Mouse (Mus musculus): ENCODE results near the gene Ptk7. TPM values are rescaled to one million over a fixed set of nuclear protein-coding genes. Genes with fewer than 3 reads are reported as not detected.

Gene Ptk7
- polyA plus RNA-seq, 1 experiment from 2014 or later = 93.9 TPM

DNA sequence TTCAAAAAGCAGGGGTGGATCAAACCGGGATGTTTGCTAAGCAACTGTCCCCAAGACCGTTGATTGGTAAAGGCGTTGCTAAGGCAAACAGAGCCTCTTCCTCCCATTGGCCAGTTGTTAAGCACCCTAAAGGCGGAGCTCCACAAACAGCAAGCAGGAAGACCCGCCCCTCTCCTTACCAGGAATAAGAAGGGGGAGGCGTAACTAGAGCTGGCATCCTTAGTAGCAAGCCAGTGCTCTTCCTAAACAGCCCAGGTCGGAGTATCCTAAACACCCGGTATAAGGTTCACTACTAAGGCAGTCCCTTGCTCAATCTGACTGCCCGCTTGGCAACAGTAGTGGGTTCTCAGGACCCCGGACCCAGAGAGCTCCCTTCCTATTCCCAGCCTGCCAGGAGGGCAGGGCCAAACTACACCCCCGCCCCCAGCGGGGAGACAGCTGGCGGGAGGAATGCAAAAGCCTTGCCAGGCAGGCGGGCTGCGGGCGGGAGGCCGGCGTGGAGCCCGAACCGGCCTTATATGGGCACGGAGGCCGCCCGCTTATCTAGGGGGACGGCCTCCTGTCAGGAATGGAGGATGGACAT, 76.4 kb downstream of the Ptk7 start:
- Histone ChIP-seq H3K4me3 (replicated peaks; ENCODE audit: low read length) (peak overlapping the region; percentile 97), H3K4me1 (ENCODE audit: control insufficient read depth, insufficient read depth, low read length) (peaks cover 24% of the 10 kb centered on the region), H3K9me3 (replicated peaks; ENCODE audit: control insufficient read depth, low read length) (no peaks in the 10 kb centered on the region), H3K36me3 (ENCODE audit: control insufficient read depth, insufficient read depth, low read length) (peaks cover 13% of the 10 kb centered on the region), H3K4me2 (ENCODE audit: low read depth, low read length) (peak overlapping the region; percentile 88), H3K9ac (ENCODE audit: low read length) (peak overlapping the region; percentile 100), H3K27me3 (ENCODE audit: control insufficient read depth, insufficient read depth, low read length) (no peaks in the 10 kb centered on the region), H3K27ac (ENCODE audit: low read length) (peak overlapping the region; percentile 93)
- ATAC-seq (ENCODE audit: insufficient read depth, low FRiP score) = peak; percentile 81
- WGBS = 3% methylated on average over 24 of the region's 24 CpGs

- Histone ChIP-seq H3K4me2 (ENCODE audit: low read depth, low read length) (peak overlapping the region; percentile 88; the same call in 1 of the 2 replicates), H3K9ac (ENCODE audit: low read length) (0 out of 2 replicates have a peak overlapping the region, but pooled peaks have one; percentile 33), H3K36me3 (ENCODE audit: control insufficient read depth, insufficient read depth, low read length) (peaks cover 13% of the 10 kb centered on the region), H3K4me3 (replicated peaks; ENCODE audit: low read length) (no peak overlapping the region; the same call in 1 of the 2 replicates), H3K27ac (ENCODE audit: low read length) (no peak overlapping the region), H3K9me3 (replicated peaks; ENCODE audit: control insufficient read depth, low read length) (no peaks in the 10 kb centered on the region), H3K4me1 (ENCODE audit: control insufficient read depth, insufficient read depth, low read length) (peaks cover 32% of the 10 kb centered on the region), H3K27me3 (ENCODE audit: control insufficient read depth, insufficient read depth, low read length) (no peaks in the 10 kb centered on the region)
- ATAC-seq (ENCODE audit: insufficient read depth, low FRiP score) = no peak
- WGBS = 82% methylated on average over 7 of the region's 7 CpGs
These were observed 77.2 kb downstream of the Ptk7 start for GRCm38 (mm10) chr17:46552151-46552550.

DNA sequence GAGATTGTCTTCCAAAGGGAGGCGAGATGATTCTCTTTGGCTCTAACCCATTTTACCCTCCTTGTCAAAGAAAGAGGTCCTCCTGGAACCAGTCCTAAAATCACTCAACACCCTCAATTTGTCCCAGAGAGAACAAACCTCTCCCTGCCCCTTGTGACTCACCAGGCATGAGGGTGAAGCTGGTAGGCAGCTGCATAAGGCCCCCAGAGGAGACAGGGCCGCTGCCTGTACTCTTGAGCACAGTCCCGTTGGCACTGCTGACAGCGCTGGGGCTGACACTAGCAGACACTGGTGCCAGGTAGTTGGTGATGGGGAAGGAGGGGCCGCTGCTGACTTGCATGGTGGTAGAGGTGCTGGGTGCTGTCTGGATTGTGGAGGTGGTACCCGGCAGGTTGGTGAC, 77.9 kb downstream of the Ptk7 start:
- Histone ChIP-seq H3K27me3 (ENCODE audit: control insufficient read depth, insufficient read depth, low read length) (no peaks in the 10 kb centered on the region), H3K9me3 (replicated peaks; ENCODE audit: control insufficient read depth, low read length) (no peaks in the 10 kb centered on the region), H3K4me1 (ENCODE audit: control insufficient read depth, insufficient read depth, low read length) (peaks cover 40% of the 10 kb centered on the region), H3K4me3 (replicated peaks; ENCODE audit: low read length) (no peak overlapping the region), H3K4me2 (ENCODE audit: low read depth, low read length) (no peak overlapping the region), H3K9ac (ENCODE audit: low read length) (no peak overlapping the region), H3K27ac (ENCODE audit: low read length) (no peak overlapping the region), H3K36me3 (ENCODE audit: control insufficient read depth, insufficient read depth, low read length) (peaks cover 13% of the 10 kb centered on the region)
- WGBS = 94% methylated on average over 6 of the region's 6 CpGs
- ATAC-seq (ENCODE audit: insufficient read depth, low FRiP score) = no peak

GRCm38 (mm10) chr17:46550904-46551303, 78.4 kb downstream of the Ptk7 start:
- H3K4me2 ChIP-seq (ENCODE audit: low read depth, low read length) = no peak overlapping the region
- peaks cover 41% of the 10 kb centered on the region for H3K4me1 ChIP-seq (ENCODE audit: control insufficient read depth, insufficient read depth, low read length)

DNA sequence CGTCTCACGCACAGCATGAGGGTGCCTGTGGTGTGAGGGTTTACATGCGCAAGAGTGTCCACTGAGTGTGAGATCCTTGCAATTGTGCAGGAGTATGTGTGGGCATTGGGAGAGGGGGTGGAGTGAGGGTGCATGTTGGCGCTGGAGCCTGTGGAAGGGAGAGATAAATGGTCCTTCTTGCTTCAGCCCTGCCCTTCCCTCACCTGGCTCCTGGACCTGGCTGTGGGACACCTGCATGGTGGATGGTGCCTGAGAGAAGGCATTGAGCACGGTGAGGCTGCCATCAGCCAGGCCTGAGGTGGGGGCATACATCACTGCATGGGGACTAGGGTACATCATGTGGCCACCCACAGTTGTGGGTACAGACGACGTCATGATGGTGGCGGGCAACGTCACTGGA, 79.7 kb downstream of the Ptk7 start:
- Histone ChIP-seq H3K4me2 (ENCODE audit: low read depth, low read length) (no peak overlapping the region), H3K9me3 (replicated peaks; ENCODE audit: control insufficient read depth, low read length) (no peaks in the 10 kb centered on the region), H3K4me3 (replicated peaks; ENCODE audit: low read length) (no peak overlapping the region), H3K36me3 (ENCODE audit: control insufficient read depth, insufficient read depth, low read length) (peaks cover 13% of the 10 kb centered on the region), H3K4me1 (ENCODE audit: control insufficient read depth, insufficient read depth, low read length) (peaks cover 38% of the 10 kb centered on the region), H3K9ac (ENCODE audit: low read length) (no peak overlapping the region), H3K27me3 (ENCODE audit: control insufficient read depth, insufficient read depth, low read length) (no peaks in the 10 kb centered on the region), H3K27ac (ENCODE audit: low read length) (no peak overlapping the region)
- no peak for ATAC-seq (ENCODE audit: insufficient read depth, low FRiP score)
- WGBS = 91% methylated on average over 9 of the region's 9 CpGs

More at GRCm38 (mm10) chr17:46550904-46551303, 78.4 kb downstream of the Ptk7 start:
- peaks cover 13% of the 10 kb centered on the region for H3K36me3 ChIP-seq (ENCODE audit: control insufficient read depth, insufficient read depth, low read length)
- 85% methylated on average over 7 of the region's 7 CpGs for WGBS
- no peak overlapping the region for H3K27ac ChIP-seq (ENCODE audit: low read length)
- no peaks in the 10 kb centered on the region for H3K27me3 ChIP-seq (ENCODE audit: control insufficient read depth, insufficient read depth, low read length)
- ATAC-seq (ENCODE audit: insufficient read depth, low FRiP score) = no peak
- no peaks in the 10 kb centered on the region for H3K9me3 ChIP-seq (replicated peaks; ENCODE audit: control insufficient read depth, low read length)
- no peak overlapping the region for H3K4me3 ChIP-seq (replicated peaks; ENCODE audit: low read length)
- no peak overlapping the region for H3K9ac ChIP-seq (ENCODE audit: low read length)

DNA sequence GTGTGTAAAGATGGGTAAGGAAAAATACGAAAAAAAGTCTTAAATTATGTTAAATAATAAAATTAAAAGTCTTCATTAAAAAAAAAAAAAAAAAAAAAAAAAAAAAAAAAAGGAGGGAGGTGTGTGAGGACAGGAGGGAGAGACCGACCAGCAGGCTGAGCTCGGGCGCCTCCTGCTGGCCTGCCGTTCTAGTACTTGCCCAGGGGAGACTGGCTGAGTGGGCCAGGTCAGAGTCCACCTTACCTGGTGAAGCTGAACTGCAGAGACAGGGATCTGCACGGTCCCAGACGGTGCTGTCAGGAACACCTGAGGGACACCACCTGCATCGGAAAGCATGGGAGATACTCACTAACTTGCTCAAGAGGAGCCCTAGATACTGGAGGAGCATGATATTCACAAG, 80.1 kb downstream of the Ptk7 start:
- Histone ChIP-seq H3K9ac (ENCODE audit: low read length) (no peak overlapping the region), H3K9me3 (replicated peaks; ENCODE audit: control insufficient read depth, low read length) (no peaks in the 10 kb centered on the region), H3K4me1 (ENCODE audit: control insufficient read depth, insufficient read depth, low read length) (peaks cover 34% of the 10 kb centered on the region), H3K4me2 (ENCODE audit: low read depth, low read length) (no peak overlapping the region), H3K4me3 (replicated peaks; ENCODE audit: low read length) (no peak overlapping the region), H3K27me3 (ENCODE audit: control insufficient read depth, insufficient read depth, low read length) (no peaks in the 10 kb centered on the region), H3K36me3 (ENCODE audit: control insufficient read depth, insufficient read depth, low read length) (peaks cover 13% of the 10 kb centered on the region), H3K27ac (ENCODE audit: low read length) (no peak overlapping the region)
- WGBS = 28% methylated on average over 8 of the region's 8 CpGs
- ATAC-seq (ENCODE audit: insufficient read depth, low FRiP score) = no peak

DNA sequence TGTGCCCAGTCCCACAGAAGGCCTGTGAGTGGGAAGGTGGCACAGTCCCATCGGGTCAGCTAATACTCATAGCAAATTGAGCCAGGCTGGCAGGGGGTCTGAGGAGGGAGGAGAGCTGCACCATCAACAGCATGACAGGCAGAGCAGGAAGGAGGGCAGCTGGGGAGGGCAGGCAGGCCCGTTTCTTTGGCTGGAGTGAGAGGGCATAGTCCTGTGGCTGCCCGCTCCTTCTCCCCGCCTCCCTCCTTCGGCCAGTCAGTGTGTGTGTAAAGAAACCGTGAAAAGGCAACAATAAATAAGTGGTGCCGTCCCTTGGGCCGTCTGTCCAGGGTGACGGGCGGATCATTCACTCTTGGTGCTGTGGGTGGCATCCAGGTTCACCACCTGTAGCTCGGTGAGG, 80.6 kb downstream of the Ptk7 start:
- no peak for ATAC-seq (ENCODE audit: insufficient read depth, low FRiP score)
- no peak overlapping the region for H3K9ac ChIP-seq (ENCODE audit: low read length)
- H3K9me3 ChIP-seq (replicated peaks; ENCODE audit: control insufficient read depth, low read length) = no peaks in the 10 kb centered on the region
- peaks cover 29% of the 10 kb centered on the region for H3K4me1 ChIP-seq (ENCODE audit: control insufficient read depth, insufficient read depth, low read length)
- H3K27ac ChIP-seq (ENCODE audit: low read length) = no peak overlapping the region
- no peak overlapping the region for H3K4me3 ChIP-seq (replicated peaks; ENCODE audit: low read length)
- H3K27me3 ChIP-seq (ENCODE audit: control insufficient read depth, insufficient read depth, low read length) = no peaks in the 10 kb centered on the region
- H3K36me3 ChIP-seq (ENCODE audit: control insufficient read depth, insufficient read depth, low read length) = peaks cover 13% of the 10 kb centered on the region
- no peak overlapping the region for H3K4me2 ChIP-seq (ENCODE audit: low read depth, low read length)
- 69% methylated on average over 11 of the region's 11 CpGs for WGBS

DNA sequence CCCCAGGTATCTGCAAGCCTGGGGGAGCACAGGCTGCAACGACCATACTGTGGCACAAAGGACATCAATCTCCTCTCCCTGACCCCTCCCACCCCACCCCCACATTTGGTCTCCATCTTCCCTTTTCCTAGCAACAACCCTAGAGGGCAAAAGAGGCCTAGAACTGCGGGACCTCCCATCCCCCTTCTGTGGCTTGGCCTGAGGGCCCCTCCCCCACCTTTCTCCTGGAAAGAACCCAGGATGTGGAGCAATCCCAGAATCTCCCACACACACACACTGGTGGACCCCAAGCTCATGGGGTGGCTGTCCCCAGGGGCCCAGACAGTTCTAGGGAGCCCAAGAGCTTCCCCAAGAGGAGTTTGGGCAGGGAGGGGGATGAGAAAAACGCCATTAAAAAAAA, 81.4 kb downstream of the Ptk7 start:
- ATAC-seq (ENCODE audit: insufficient read depth, low FRiP score) = no peak
- 22% methylated on average over 3 of the region's 3 CpGs for WGBS
- Histone ChIP-seq H3K4me3 (replicated peaks; ENCODE audit: low read length) (no peak overlapping the region), H3K4me1 (ENCODE audit: control insufficient read depth, insufficient read depth, low read length) (peaks cover 24% of the 10 kb centered on the region), H3K9ac (ENCODE audit: low read length) (no peak overlapping the region), H3K4me2 (ENCODE audit: low read depth, low read length) (no peak overlapping the region), H3K36me3 (ENCODE audit: control insufficient read depth, insufficient read depth, low read length) (peaks cover 13% of the 10 kb centered on the region), H3K27me3 (ENCODE audit: control insufficient read depth, insufficient read depth, low read length) (no peaks in the 10 kb centered on the region), H3K9me3 (replicated peaks; ENCODE audit: control insufficient read depth, low read length) (no peaks in the 10 kb centered on the region), H3K27ac (ENCODE audit: low read length) (no peak overlapping the region)

DNA sequence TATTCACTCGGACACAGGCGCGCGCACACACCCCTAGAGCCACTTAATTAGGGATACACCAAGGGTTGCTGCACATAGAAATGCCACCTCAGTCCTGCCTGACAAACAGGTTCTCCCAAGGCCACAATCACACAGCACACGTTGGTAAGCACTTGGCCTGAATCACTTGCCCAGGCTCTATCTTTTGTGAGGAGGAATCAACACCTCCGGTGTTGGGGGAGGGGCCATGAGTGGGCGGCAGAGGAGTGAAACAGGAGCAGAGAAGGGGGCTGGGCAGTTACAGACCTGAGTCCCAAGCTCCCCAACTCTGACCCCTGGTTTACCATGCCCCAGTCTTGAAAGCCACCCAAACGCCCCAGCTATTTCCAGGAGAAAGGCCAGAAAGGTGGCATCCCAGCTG, 82.3 kb downstream of the Ptk7 start:
- Histone ChIP-seq H3K4me3 (replicated peaks; ENCODE audit: low read length) (no peak overlapping the region), H3K9ac (ENCODE audit: low read length) (no peak overlapping the region), H3K4me2 (ENCODE audit: low read depth, low read length) (peak overlapping the region; percentile 66), H3K36me3 (ENCODE audit: control insufficient read depth, insufficient read depth, low read length) (peaks cover 13% of the 10 kb centered on the region), H3K27me3 (ENCODE audit: control insufficient read depth, insufficient read depth, low read length) (no peaks in the 10 kb centered on the region), H3K27ac (ENCODE audit: low read length) (no peak overlapping the region), H3K4me1 (ENCODE audit: control insufficient read depth, insufficient read depth, low read length) (peaks cover 18% of the 10 kb centered on the region), H3K9me3 (replicated peaks; ENCODE audit: control insufficient read depth, low read length) (no peaks in the 10 kb centered on the region)
- WGBS = 27% methylated on average over 8 of the region's 8 CpGs
- ATAC-seq (ENCODE audit: insufficient read depth, low FRiP score) = peak; percentile 30; the same call in 1 of the 2 replicates
